ENCODE assay signal across 33 mouse cellular contexts in the genomic region with DNA sequence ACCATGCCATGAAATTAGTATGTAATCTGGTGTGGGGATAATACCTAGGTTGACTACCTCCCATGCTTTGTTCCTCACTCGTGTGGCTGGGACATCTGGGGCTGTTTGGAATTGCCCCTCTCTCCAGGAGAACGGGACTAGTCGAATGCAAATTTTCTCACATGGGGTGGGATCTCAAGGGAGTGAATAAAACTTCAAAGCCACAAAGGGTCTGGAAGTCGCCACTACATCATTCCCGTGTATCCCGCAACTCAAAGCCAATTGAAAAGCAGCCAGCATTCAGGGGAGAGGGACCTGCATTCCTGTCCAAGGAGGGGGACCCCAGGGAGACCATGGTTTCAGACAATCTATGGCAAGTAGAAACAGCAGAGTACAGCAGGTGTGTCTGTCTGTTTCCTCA. TPM values are rescaled to one million over a fixed set of nuclear protein-coding genes. Genes with fewer than 3 reads are reported as not detected.
"Had no signal": no experiment of that assay in that cellular context is flagged by ENCODE, and none has a peak within 500 bp of the region (broad histone marks: within the 10 kb centered on the region; RNA-seq: fewer than 3 reads in every experiment).

No protein-coding gene starts in this region.

- H3K27ac ChIP-seq: limb, embryonic 10.5 days; limb, embryonic 12.5 days; limb, embryonic 13.5 days; limb, embryonic 15.5 days; liver, embryonic 12.5 days; liver, embryonic 13.5 days; liver, embryonic 14.5 days; liver, embryonic 15.5 days; lung, embryonic 15.5 days; macrophage; midbrain, embryonic 10.5 days; midbrain, embryonic 12.5 days; midbrain, embryonic 13.5 days; neural tube, embryonic 12.5 days had no signal

- H3K9ac ChIP-seq: limb, embryonic 12.5 days; limb, embryonic 13.5 days; limb, embryonic 15.5 days; liver, embryonic 12.5 days; liver, embryonic 13.5 days; liver, embryonic 14.5 days; liver, embryonic 15.5 days; liver, postnatal 0 days; lung, embryonic 14.5 days; lung, embryonic 15.5 days; midbrain, embryonic 12.5 days; midbrain, embryonic 13.5 days; neural tube, embryonic 12.5 days had no signal

- H3K9me3 ChIP-seq: limb, embryonic 10.5 days; limb, embryonic 12.5 days; limb, embryonic 13.5 days; limb, embryonic 15.5 days; liver, embryonic 12.5 days; liver, embryonic 13.5 days; liver, embryonic 15.5 days; lung, embryonic 15.5 days; midbrain, embryonic 10.5 days; midbrain, embryonic 12.5 days; midbrain, embryonic 13.5 days; neural tube, embryonic 12.5 days had no signal

- H3K4me1 ChIP-seq: liver, embryonic 12.5 days; liver, embryonic 13.5 days; liver, embryonic 15.5 days; megakaryocyte, embryonic 14.5 days; midbrain, embryonic 13.5 days; neural tube, embryonic 12.5 days had no signal

- ATAC-seq: liver, embryonic 12.5 days; liver, postnatal 0 days; lung, postnatal 0 days; midbrain, embryonic 13.5 days; midbrain, embryonic 16.5 days had no signal

- H3K4me3 ChIP-seq: limb, embryonic 10.5 days; limb, embryonic 12.5 days; limb, embryonic 13.5 days; limb, embryonic 15.5 days; liver, embryonic 12.5 days; liver, embryonic 13.5 days; liver, embryonic 15.5 days; lung, embryonic 15.5 days; megakaryocyte, embryonic 14.5 days; midbrain, embryonic 10.5 days; midbrain, embryonic 12.5 days; midbrain, embryonic 13.5 days; myocyte; neural tube, embryonic 12.5 days had no signal

- H3K4me2 ChIP-seq: limb, embryonic 12.5 days; limb, embryonic 13.5 days; limb, embryonic 15.5 days; liver, embryonic 11.5 days; liver, embryonic 12.5 days; liver, embryonic 13.5 days; liver, embryonic 15.5 days; lung, embryonic 14.5 days; lung, embryonic 15.5 days; midbrain, embryonic 12.5 days; midbrain, embryonic 13.5 days; neural tube, embryonic 12.5 days had no signal

- DNase-seq: left cerebral cortex, postnatal 4 days; liver; liver, embryonic 13.5 days; liver, postnatal 0 days; lung, adult 18-20 months; lung, adult 2 months; lung, embryonic 14.5 days; lung, postnatal 10 days; lung, postnatal 14 days; lung, postnatal 36 days; lung, postnatal 4 days; midbrain, embryonic 14.5 days had no signal

- H3K27me3 ChIP-seq: limb, embryonic 12.5 days; limb, embryonic 13.5 days; limb, embryonic 15.5 days; liver, embryonic 12.5 days; liver, embryonic 13.5 days; liver, embryonic 15.5 days; lung, embryonic 15.5 days; neural tube, embryonic 12.5 days had no signal

- H3K36me3 ChIP-seq: limb, embryonic 10.5 days; limb, embryonic 12.5 days; limb, embryonic 13.5 days; limb, embryonic 15.5 days; liver, embryonic 12.5 days; liver, embryonic 13.5 days; liver, embryonic 15.5 days; lung, embryonic 15.5 days; midbrain, embryonic 10.5 days; midbrain, embryonic 12.5 days; midbrain, embryonic 13.5 days; neural tube, embryonic 12.5 days had no signal

RNA-seq across cellular contexts. Expression of gene Ror1, which starts 48.5 kb away (rescaled TPM):
- total RNA-seq: megakaryocyte progenitor cell, adult 5-6 weeks; megakaryocyte-erythroid progenitor cell, adult 5-6 weeks; monocyte, adult 5-6 weeks had no signal
- polyA plus RNA-seq: macrophage had no signal
